Mouse (Mus musculus) liver, embryonic 14.5 days (tissue): Measurements from ENCODE around the gene Atad3a.

Source experiments
- CTCF ChIP-seq: IDR thresholded peaks from 2 replicates; pipeline ENCODE4 v1.5.1; 2016; ENCODE audit warnings: antibody characterized with exemption, low read depth, control low read depth
- EP300 ChIP-seq: IDR thresholded peaks from 2 replicates; pipeline ENCODE4 v1.6.1; 2016; ENCODE audit warnings: antibody characterized with exemption, low read depth

- TF ChIP-seq EP300 (no peak), CTCF (no peak)
These were observed 14.1 kb downstream of the Atad3a start for GRCm38 (mm10) chr4:155746575-155747490.
